21 mouse cellular contexts compared by ENCODE assay signal in the genomic region with DNA sequence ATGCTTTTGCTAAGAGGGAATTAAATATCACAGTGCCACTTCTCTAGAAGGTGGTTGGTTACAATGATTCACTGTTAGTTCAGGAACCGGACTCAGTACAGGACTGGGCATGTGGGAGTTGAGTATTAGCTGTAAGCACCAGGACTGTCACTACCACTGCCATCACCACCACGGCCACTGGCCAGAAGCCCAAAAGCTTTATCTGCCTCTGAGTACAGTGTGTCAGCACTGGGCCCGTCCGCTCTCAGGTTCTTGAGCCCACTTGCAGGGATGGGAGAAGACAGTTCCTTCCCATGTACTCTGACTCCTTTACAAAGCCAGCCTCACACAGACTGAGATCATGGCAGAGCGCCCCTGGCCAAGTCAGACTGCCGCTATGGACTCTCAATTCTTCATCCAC. TPM values are rescaled to one million over a fixed set of nuclear protein-coding genes. Genes with fewer than 3 reads are reported as not detected.
DNase-seq lines count a peak whose midpoint lies in the region; ATAC-seq and TF ChIP-seq lines count a peak whose summit lies in the region.
"Had no signal": no experiment of that assay in that cellular context is flagged by ENCODE, and none has a peak within 500 bp of the region (broad histone marks: within the 10 kb centered on the region; RNA-seq: fewer than 3 reads in every experiment).

No protein-coding gene starts in this region.

- 58% methylated on average over 6 of the region's 6 CpGs for WGBS in heart, adult 2 months
- 69% methylated on average over 6 of the region's 6 CpGs for WGBS in lung, embryonic 15.5 days
- 71% methylated on average over 6 of the region's 6 CpGs for WGBS in lung, adult 2 months
- WGBS in intestine, postnatal 0 days, result 90% methylated on average over 6 of the region's 6 CpGs

- peak in 1 of 2 experiments; percentile 35 for DNase-seq in heart, adult 2 months
- no peak for DNase-seq in heart, postnatal 25 days (ENCODE audit: low spot score)
- no peak for DNase-seq in lung, adult 2 months
- peak; percentile 21 to 52 for DNase-seq in heart, postnatal 14 days
- DNase-seq in frontal cortex, postnatal 25 days (ENCODE audit: low spot score in 2 of 2), result no peak
- DNase-seq: adrenal gland, postnatal 25 days; cerebellum, adult 11 months; cerebellum, postnatal 10 days; forebrain, postnatal 0 days; kidney, adult 9 months; kidney, postnatal 25 days; liver, embryonic 13.5 days; retina, postnatal 1 day; thymus, postnatal 25 days had no signal

- peak overlapping the region; percentile 12 for H3K27ac ChIP-seq in heart, adult 2 months
- H3K27ac ChIP-seq in lung, embryonic 15.5 days, result peak overlapping the region; percentile 16; the same call in 1 of the 2 replicates
- no peak overlapping the region for H3K27ac ChIP-seq in intestine, postnatal 0 days (ENCODE audit: low read depth, low read length)
- H3K27ac ChIP-seq: embryonic facial prominence, embryonic 13.5 days; hindbrain, embryonic 12.5 days; liver, embryonic 13.5 days had no signal

- no peak overlapping the region for H3K4me3 ChIP-seq in heart, adult 2 months
- H3K4me3 ChIP-seq in lung, embryonic 15.5 days, result no peak overlapping the region
- no peak overlapping the region for H3K4me3 ChIP-seq in lung, adult 2 months (replicated peaks; ENCODE audit: extremely low read depth, low read depth, low read length)
- H3K4me3 ChIP-seq in intestine, postnatal 0 days (ENCODE audit: low read depth, low read length), result no peak overlapping the region
- H3K4me3 ChIP-seq: embryonic facial prominence, embryonic 13.5 days; hindbrain, embryonic 12.5 days; limb, embryonic 12.5 days; liver, embryonic 13.5 days had no signal

- TF ChIP-seq CTCF in heart, adult 2 months (IDR thresholded peaks at IDR 0.05), result no peak
- TF ChIP-seq CTCF in lung, adult 2 months (IDR thresholded peaks at IDR 0.05; ENCODE audit: insufficient read depth, low read length), result no peak
- TF ChIP-seq CTCF in intestine, postnatal 0 days (IDR thresholded peaks at IDR 0.05; ENCODE audit: low read depth), result no peak

- peaks cover 28% of the 10 kb centered on the region for H3K4me1 ChIP-seq in heart, adult 2 months (ENCODE audit: control insufficient read depth, insufficient read depth, low read length)
- H3K4me1 ChIP-seq in lung, embryonic 15.5 days, result peaks cover 95% of the 10 kb centered on the region
- H3K4me1 ChIP-seq in lung, adult 2 months (ENCODE audit: control insufficient read depth, insufficient read depth, low read length), result peaks cover 27% of the 10 kb centered on the region
- H3K4me1 ChIP-seq in intestine, postnatal 0 days (replicated peaks; ENCODE audit: control insufficient read depth, insufficient read depth, low read length), result peaks cover 19% of the 10 kb centered on the region

- no peak for ATAC-seq in lung, embryonic 15.5 days (ENCODE audit: borderline replicate concordance, extremely low read depth, low FRiP score, low TSS enrichment)
- no peak for ATAC-seq in intestine, postnatal 0 days
- ATAC-seq: forebrain, postnatal 0 days; inflammation-experienced regulatory T-cells, adult 6 months had no signal

- intact Hi-C loops in heart, adult 2 months (cut with DNase I), result no loop called here
- intact Hi-C loops in heart, postnatal 25 days (cut with DNase I), result no loop called here
- intact Hi-C loops in heart, postnatal 14 days (cut with DNase I), result no loop called here

- H3K9me3 ChIP-seq in lung, embryonic 15.5 days, result no peaks in the 10 kb centered on the region
- no peaks in the 10 kb centered on the region for H3K9me3 ChIP-seq in intestine, postnatal 0 days (ENCODE audit: control insufficient read depth)
- H3K9me3 ChIP-seq: embryonic facial prominence, embryonic 13.5 days; hindbrain, embryonic 12.5 days; limb, embryonic 12.5 days; liver, embryonic 13.5 days had no signal

- H3K36me3 ChIP-seq in heart, adult 2 months (ENCODE audit: control insufficient read depth, insufficient read depth, low read length), result no peaks in the 10 kb centered on the region
- H3K36me3 ChIP-seq in lung, embryonic 15.5 days, result no peaks in the 10 kb centered on the region
- 0 out of 2 replicates have a peak, but pooled peaks cover 12% of the 10 kb centered on the region for H3K36me3 ChIP-seq in intestine, postnatal 0 days (ENCODE audit: control insufficient read depth, insufficient read depth)
- H3K36me3 ChIP-seq: hindbrain, embryonic 12.5 days; liver, embryonic 13.5 days had no signal

- no peak for TF ChIP-seq EP300 in heart, adult 2 months (IDR thresholded peaks at IDR 0.05; ENCODE audit: insufficient read depth, low read depth, low read length)

- peaks cover 4% of the 10 kb centered on the region; the same call in 1 of the 2 replicates for H3K79me2 ChIP-seq in heart, adult 2 months (replicated peaks; ENCODE audit: control insufficient read depth, insufficient read depth, low read length)

- no peak for TF ChIP-seq POLR2A in heart, adult 2 months (IDR thresholded peaks at IDR 0.05; ENCODE audit: insufficient read depth, low read depth, low read length)
- no peak for TF ChIP-seq POLR2A in lung, adult 2 months (IDR thresholded peaks at IDR 0.05; ENCODE audit: borderline replicate concordance, extremely low read depth, low read depth, low read length)

- no peak overlapping the region for H3K4me2 ChIP-seq in lung, embryonic 15.5 days
- H3K4me2 ChIP-seq in intestine, postnatal 0 days (replicated peaks; ENCODE audit: low read depth), result no peak overlapping the region
- H3K4me2 ChIP-seq: embryonic facial prominence, embryonic 13.5 days; hindbrain, embryonic 12.5 days; limb, embryonic 12.5 days; liver, embryonic 13.5 days had no signal

- no peak overlapping the region for H3K9ac ChIP-seq in heart, adult 2 months (ENCODE audit: low read depth, low read length)
- H3K9ac ChIP-seq in lung, embryonic 15.5 days, result no peak overlapping the region
- no peak overlapping the region for H3K9ac ChIP-seq in intestine, postnatal 0 days (ENCODE audit: low read depth, low read length)
- H3K9ac ChIP-seq: embryonic facial prominence, embryonic 13.5 days; forebrain, postnatal 0 days; hindbrain, embryonic 12.5 days; limb, embryonic 12.5 days; liver, embryonic 13.5 days had no signal

- H3K27me3 ChIP-seq in heart, adult 2 months (ENCODE audit: control insufficient read depth, insufficient read depth, low read length), result no peaks in the 10 kb centered on the region
- no peaks in the 10 kb centered on the region for H3K27me3 ChIP-seq in lung, embryonic 15.5 days
- H3K27me3 ChIP-seq in intestine, postnatal 0 days (replicated peaks; ENCODE audit: control insufficient read depth, insufficient read depth, low read length), result no peaks in the 10 kb centered on the region
- H3K27me3 ChIP-seq: CH12.LX; embryonic facial prominence, embryonic 13.5 days; hindbrain, embryonic 12.5 days; limb, embryonic 12.5 days; liver, embryonic 13.5 days had no signal

RNA-seq across cellular contexts. Expression of gene Actn1, which starts 16.0 kb away (rescaled TPM):
- total RNA-seq in heart, adult 2 months (2021), result 10 to 100 TPM; 30.6 to 31.7 TPM
- 29.0 and 31.1 TPM in 2 replicates for polyA plus RNA-seq in heart, adult 2 months (2012; rRNA removed)
- total RNA-seq in heart, postnatal 25 days (2021), result 10 to 100 TPM; 33.9 to 38.3 TPM
- polyA plus RNA-seq in lung, embryonic 15.5 days (2015; fragmentation: Nextera tagmentation; extraction: Ambion mirVana), result 53.4 and 57.3 TPM in 2 replicates
- polyA plus RNA-seq in lung, adult 2 months (2012; rRNA removed), result 74.9 and 95.5 TPM in 2 replicates
- 10 to 100 TPM; 49.7 to 51.0 TPM for total RNA-seq in heart, postnatal 14 days (2021)
- 28.7 and 29.3 TPM in 2 replicates for polyA plus RNA-seq in intestine, postnatal 0 days (2015; fragmentation: Nextera tagmentation; extraction: Ambion mirVana)

Comparison
In these comparisons a context has a peak if more than half of its experiments do, and no peak if none do; other contexts are left out.
1. DNase-seq: peak in heart, postnatal 14 days (2 of 2); none in heart, postnatal 25 days (single experiment), lung, adult 2 months (single experiment) and frontal cortex, postnatal 25 days (0 of 2).